Comparison of ENCODE assay signal across 15 mouse cellular contexts in genomic region chr11:100322591-100323258, GRCm38 (mm10). TPM values are rescaled to one million over a fixed set of nuclear protein-coding genes. Genes with fewer than 3 reads are reported as not detected.
A peak's percentile ranks its signal among the peaks of the same experiment; 100 is the strongest.
DNase-seq lines count a peak whose midpoint lies in the region; ATAC-seq lines count a peak whose summit lies in the region.
"Had no signal": no experiment of that assay in that cellular context is flagged by ENCODE, and none has a peak within 500 bp of the region (broad histone marks: within the 10 kb centered on the region; RNA-seq: fewer than 3 reads in every experiment).

No protein-coding gene starts in this region.

- peak overlapping the region; percentile 12; the same call in 1 of the 2 replicates for H3K4me3 ChIP-seq in forebrain, embryonic 10.5 days
- no peak overlapping the region for H3K4me3 ChIP-seq in forebrain, embryonic 11.5 days (ENCODE audit: low read depth, low read length)
- no peak overlapping the region for H3K4me3 ChIP-seq in midbrain, embryonic 11.5 days (ENCODE audit: low read depth, low read length)
- H3K4me3 ChIP-seq in midbrain, embryonic 16.5 days (ENCODE audit: low read depth, low read length) = no peak overlapping the region
- 0 out of 2 replicates have a peak overlapping the region, but pooled peaks have one; percentile 4 for H3K4me3 ChIP-seq in intestine, embryonic 16.5 days (ENCODE audit: low read length)
- H3K4me3 ChIP-seq: lung, embryonic 15.5 days had no signal

- peaks cover 28% of the 10 kb centered on the region for H3K36me3 ChIP-seq in forebrain, embryonic 10.5 days (replicated peaks)
- H3K36me3 ChIP-seq in forebrain, embryonic 11.5 days (ENCODE audit: control insufficient read depth, insufficient read depth, low read length) = peaks cover 4% of the 10 kb centered on the region; the same call in 1 of the 2 replicates
- H3K36me3 ChIP-seq in midbrain, embryonic 11.5 days (ENCODE audit: control insufficient read depth, insufficient read depth, low read length) = peaks cover 11% of the 10 kb centered on the region
- H3K36me3 ChIP-seq in midbrain, embryonic 16.5 days (ENCODE audit: control insufficient read depth, insufficient read depth, low read length) = peaks cover 8% of the 10 kb centered on the region
- peaks cover 6% of the 10 kb centered on the region; the same call in 1 of the 2 replicates for H3K36me3 ChIP-seq in intestine, embryonic 16.5 days (ENCODE audit: control insufficient read depth, insufficient read depth, low read length)

- H3K27ac ChIP-seq in forebrain, embryonic 10.5 days = no peak overlapping the region
- H3K27ac ChIP-seq in forebrain, embryonic 11.5 days (ENCODE audit: low read depth, low read length) = no peak overlapping the region
- H3K27ac ChIP-seq in midbrain, embryonic 11.5 days (ENCODE audit: low read depth, low read length) = no peak overlapping the region
- H3K27ac ChIP-seq in midbrain, embryonic 16.5 days (ENCODE audit: low read length) = no peak overlapping the region
- H3K27ac ChIP-seq in intestine, embryonic 16.5 days (ENCODE audit: low read length) = peak overlapping the region; percentile 60
- H3K27ac ChIP-seq: lung, embryonic 15.5 days had no signal

- H3K9me3 ChIP-seq in forebrain, embryonic 10.5 days = no peaks in the 10 kb centered on the region
- no peaks in the 10 kb centered on the region for H3K9me3 ChIP-seq in forebrain, embryonic 11.5 days (ENCODE audit: control insufficient read depth, low read length)
- H3K9me3 ChIP-seq in midbrain, embryonic 11.5 days (ENCODE audit: control insufficient read depth, low read length) = no peaks in the 10 kb centered on the region
- no peaks in the 10 kb centered on the region for H3K9me3 ChIP-seq in midbrain, embryonic 16.5 days (replicated peaks; ENCODE audit: control insufficient read depth, low read length, poor library complexity, severe bottlenecking)
- H3K9me3 ChIP-seq in intestine, embryonic 16.5 days (ENCODE audit: control insufficient read depth, low read length) = no peaks in the 10 kb centered on the region
- H3K9me3 ChIP-seq: lung, embryonic 15.5 days had no signal

- H3K4me2 ChIP-seq in forebrain, embryonic 11.5 days (ENCODE audit: low read depth, low read length, severe bottlenecking) = no peak overlapping the region
- H3K4me2 ChIP-seq in midbrain, embryonic 11.5 days = no peak overlapping the region
- H3K4me2 ChIP-seq in midbrain, embryonic 16.5 days (ENCODE audit: low read length) = no peak overlapping the region
- H3K4me2 ChIP-seq in intestine, embryonic 16.5 days (ENCODE audit: low read depth, low read length) = 0 out of 2 replicates have a peak overlapping the region, but pooled peaks have one; percentile 5

- no peak for DNase-seq in forebrain, embryonic 10.5 days (ENCODE audit: extremely low spot score, low spot score)
- DNase-seq in forebrain, embryonic 11.5 days (ENCODE audit: low spot score) = no peak
- DNase-seq in midbrain, embryonic 11.5 days (ENCODE audit: low spot score, missing footprints) = peak; percentile 88
- DNase-seq in adipocyte (ENCODE audit: low spot score) = no peak
- DNase-seq: kidney, adult 11 months; layer of hippocampus, postnatal 36 days had no signal

- 67% methylated on average over 3 of the region's 3 CpGs for WGBS in forebrain, embryonic 10.5 days
- WGBS in forebrain, embryonic 11.5 days = 70% methylated on average over 3 of the region's 3 CpGs
- WGBS in midbrain, embryonic 11.5 days = 74% methylated on average over 3 of the region's 3 CpGs
- 66% methylated on average over 3 of the region's 3 CpGs for WGBS in midbrain, embryonic 16.5 days
- 69% methylated on average over 3 of the region's 3 CpGs for WGBS in intestine, embryonic 16.5 days

- H3K27me3 ChIP-seq in forebrain, embryonic 10.5 days (ENCODE audit: poor library complexity, severe bottlenecking) = no peaks in the 10 kb centered on the region
- no peaks in the 10 kb centered on the region for H3K27me3 ChIP-seq in forebrain, embryonic 11.5 days (ENCODE audit: control insufficient read depth, insufficient read depth, low read length)
- no peaks in the 10 kb centered on the region for H3K27me3 ChIP-seq in midbrain, embryonic 11.5 days (ENCODE audit: control insufficient read depth, insufficient read depth, low read length)
- H3K27me3 ChIP-seq in midbrain, embryonic 16.5 days (ENCODE audit: control insufficient read depth, insufficient read depth, low read depth, low read length) = no peaks in the 10 kb centered on the region
- H3K27me3 ChIP-seq in intestine, embryonic 16.5 days (replicated peaks; ENCODE audit: control insufficient read depth, insufficient read depth, low read length) = no peaks in the 10 kb centered on the region
- H3K27me3 ChIP-seq: lung, embryonic 15.5 days had no signal

- peaks cover 11% of the 10 kb centered on the region for H3K4me1 ChIP-seq in forebrain, embryonic 10.5 days
- H3K4me1 ChIP-seq in forebrain, embryonic 11.5 days (replicated peaks; ENCODE audit: control insufficient read depth, insufficient read depth, low read length) = 0 out of 2 replicates have a peak, but pooled peaks cover 2% of the 10 kb centered on the region
- H3K4me1 ChIP-seq in midbrain, embryonic 11.5 days (ENCODE audit: control insufficient read depth, insufficient read depth, low read length) = peaks cover 3% of the 10 kb centered on the region; the same call in 1 of the 2 replicates
- H3K4me1 ChIP-seq in midbrain, embryonic 16.5 days (ENCODE audit: control insufficient read depth, insufficient read depth, low read length) = peaks cover 10% of the 10 kb centered on the region; the same call in 1 of the 2 replicates
- peaks cover 12% of the 10 kb centered on the region; the same call in 1 of the 2 replicates for H3K4me1 ChIP-seq in intestine, embryonic 16.5 days (ENCODE audit: control insufficient read depth, insufficient read depth, low read length)

- ATAC-seq in forebrain, embryonic 11.5 days (replicated peaks; ENCODE audit: low FRiP score) = no peak
- no peak for ATAC-seq in midbrain, embryonic 11.5 days (ENCODE audit: low FRiP score)
- no peak for ATAC-seq in midbrain, embryonic 16.5 days
- no peak for ATAC-seq in intestine, embryonic 16.5 days
- no peak for ATAC-seq in activated CD4-positive, CD25-positive, alpha-beta regulatory T cell, adult 4 months
- no peak for ATAC-seq in inflammation-experienced regulatory T-cells, adult 6 months

- H3K9ac ChIP-seq in forebrain, embryonic 11.5 days (ENCODE audit: low read length) = no peak overlapping the region
- no peak overlapping the region for H3K9ac ChIP-seq in midbrain, embryonic 11.5 days (ENCODE audit: low read length)
- H3K9ac ChIP-seq in midbrain, embryonic 16.5 days (ENCODE audit: low read depth, low read length) = no peak overlapping the region
- H3K9ac ChIP-seq in intestine, embryonic 16.5 days (ENCODE audit: low read depth, low read length) = 0 out of 2 replicates have a peak overlapping the region, but pooled peaks have one; percentile 30
- H3K9ac ChIP-seq: lung, embryonic 15.5 days had no signal

RNA-seq across cellular contexts. Expression of gene Eif1, which starts 3.0 kb away (rescaled TPM):
- 1,690 and 1,733 TPM in 2 replicates for polyA plus RNA-seq in forebrain, embryonic 10.5 days (2016; fragmentation: Nextera tagmentation; extraction: Ambion mirVana)
- 1,675 and 1,791 TPM in 2 replicates for polyA plus RNA-seq in forebrain, embryonic 11.5 days (2014; fragmentation: Nextera tagmentation; extraction: Ambion mirVana)
- polyA plus RNA-seq in midbrain, embryonic 11.5 days (2014; fragmentation: Nextera tagmentation; extraction: Ambion mirVana) = 1,701 and 1,853 TPM in 2 replicates
- 1,185 and 1,247 TPM in 2 replicates for polyA plus RNA-seq in midbrain, embryonic 16.5 days (2015; fragmentation: Nextera tagmentation; extraction: Ambion mirVana)
- 1,811 and 1,878 TPM in 2 replicates for polyA plus RNA-seq in intestine, embryonic 16.5 days (2015; fragmentation: Nextera tagmentation; extraction: Ambion mirVana)
- 1,000 to 10,000 TPM; 1,765 to 2,357 TPM for polyA plus RNA-seq in activated CD4-positive, CD25-positive, alpha-beta regulatory T cell, adult 4 months (2017; shearing (Covaris generic))
- polyA plus RNA-seq in inflammation-experienced regulatory T-cells, adult 6 months (2017; shearing (Covaris generic)) = 1,000 to 10,000 TPM; 1,938 to 3,125 (median 2,500) TPM

RNA-seq across cellular contexts. Expression of gene Gast, which starts 11.5 kb away (rescaled TPM):
- not detected in 2 replicates for polyA plus RNA-seq in forebrain, embryonic 10.5 days (2016; fragmentation: Nextera tagmentation; extraction: Ambion mirVana)
- 0.69 and 0.79 TPM in 2 replicates for polyA plus RNA-seq in forebrain, embryonic 11.5 days (2014; fragmentation: Nextera tagmentation; extraction: Ambion mirVana)
- polyA plus RNA-seq in midbrain, embryonic 11.5 days (2014; fragmentation: Nextera tagmentation; extraction: Ambion mirVana) = 0.68 and 0.79 TPM in 2 replicates
- 0.46 and 1.6 TPM in 2 replicates for polyA plus RNA-seq in midbrain, embryonic 16.5 days (2015; fragmentation: Nextera tagmentation; extraction: Ambion mirVana)
- 0.77 and 0.80 TPM in 2 replicates for polyA plus RNA-seq in intestine, embryonic 16.5 days (2015; fragmentation: Nextera tagmentation; extraction: Ambion mirVana)
- not detected for polyA plus RNA-seq in activated CD4-positive, CD25-positive, alpha-beta regulatory T cell, adult 4 months (2017; shearing (Covaris generic))
- not detected for polyA plus RNA-seq in inflammation-experienced regulatory T-cells, adult 6 months (2017; shearing (Covaris generic))
- polyA plus RNA-seq: embryonic facial prominence, embryonic 11.5 days; frontal cortex, adult 2 months; heart, embryonic 14.5 days; lung, embryonic 15.5 days had no signal

RNA-seq across cellular contexts. Expression of gene Hap1, which starts 33.2 kb away (rescaled TPM):
- 46.7 and 47.5 TPM in 2 replicates for polyA plus RNA-seq in forebrain, embryonic 10.5 days (2016; fragmentation: Nextera tagmentation; extraction: Ambion mirVana)
- 39.0 and 46.1 TPM in 2 replicates for polyA plus RNA-seq in forebrain, embryonic 11.5 days (2014; fragmentation: Nextera tagmentation; extraction: Ambion mirVana)
- 16.4 TPM in 2 replicates for polyA plus RNA-seq in midbrain, embryonic 11.5 days (2014; fragmentation: Nextera tagmentation; extraction: Ambion mirVana)
- 417 and 440 TPM in 2 replicates for polyA plus RNA-seq in midbrain, embryonic 16.5 days (2015; fragmentation: Nextera tagmentation; extraction: Ambion mirVana)
- 12.6 and 13.5 TPM in 2 replicates for polyA plus RNA-seq in intestine, embryonic 16.5 days (2015; fragmentation: Nextera tagmentation; extraction: Ambion mirVana)
- under 1 TPM in 1 of 2 experiments, not detected in 1; 0.87 TPM for polyA plus RNA-seq in activated CD4-positive, CD25-positive, alpha-beta regulatory T cell, adult 4 months (2017; shearing (Covaris generic))
- polyA plus RNA-seq in inflammation-experienced regulatory T-cells, adult 6 months (2017; shearing (Covaris generic)) = 1 to 10 TPM in 1 of 3 experiments, under 1 TPM in 2; 0.55 to 1.1 (median 0.70) TPM

RNA-seq across cellular contexts. Expression of gene Krt42, which starts 53.1 kb away (rescaled TPM):
- polyA plus RNA-seq in forebrain, embryonic 10.5 days (2016; fragmentation: Nextera tagmentation; extraction: Ambion mirVana) = not detected in 2 replicates
- not detected in 2 replicates for polyA plus RNA-seq in forebrain, embryonic 11.5 days (2014; fragmentation: Nextera tagmentation; extraction: Ambion mirVana)
- not detected in 2 replicates for polyA plus RNA-seq in midbrain, embryonic 11.5 days (2014; fragmentation: Nextera tagmentation; extraction: Ambion mirVana)
- polyA plus RNA-seq in midbrain, embryonic 16.5 days (2015; fragmentation: Nextera tagmentation; extraction: Ambion mirVana) = 0.20 TPM in 1 of 2 replicates, not detected in the other
- not detected in 2 replicates for polyA plus RNA-seq in intestine, embryonic 16.5 days (2015; fragmentation: Nextera tagmentation; extraction: Ambion mirVana)
- not detected for polyA plus RNA-seq in activated CD4-positive, CD25-positive, alpha-beta regulatory T cell, adult 4 months (2017; shearing (Covaris generic))
- polyA plus RNA-seq in inflammation-experienced regulatory T-cells, adult 6 months (2017; shearing (Covaris generic)) = not detected
- polyA plus RNA-seq: embryonic facial prominence, embryonic 11.5 days; heart, embryonic 14.5 days; lung, embryonic 15.5 days; midbrain, embryonic 14.5 days had no signal

Comparison
In these comparisons a context has a peak if more than half of its experiments do, and no peak if none do; other contexts are left out.
1. H3K4me3 ChIP-seq: peak in forebrain, embryonic 10.5 days (single experiment) and intestine, embryonic 16.5 days (single experiment); none in forebrain, embryonic 11.5 days (single experiment), midbrain, embryonic 11.5 days (single experiment) and midbrain, embryonic 16.5 days (single experiment).